Mouse (Mus musculus) hindbrain, postnatal 0 days (tissue): ENCODE measurements at regions not wholly inside any gene's neighbourhood (a gene's known extent, or its start where the extent isn't known, plus 50 kb on each side); places are given as distances from the start of the nearest gene placed in this dataset.
"Not testable (repeated sequence)": the region's sequence is repeated elsewhere in the genome, so short reads cannot be mapped to it uniquely, and the experiment has no call there.

ENCODE experiments used
- ATAC-seq: fragments of 200-750 bp; cut with Nextera tagmentation; 2 replicates; pipeline ENCODE4 v1.8.0; 2017; ENCODE audit warnings: mild to moderate bottlenecking, moderate TSS enrichment, moderate library complexity
- DNase-seq: peaks from one replicate; pipeline ENCODE4 v3.0.0-alpha.2; 2015; ENCODE audit warnings: low spot score
- H3K27ac ChIP-seq: fragments of 300-500 bp; sonication (generic); 2 replicates; pipeline ENCODE4 v1.5.1; 2014; ENCODE audit warnings: mild to moderate bottlenecking
- H3K27me3 ChIP-seq: fragments of 300-500 bp; sonication (generic); 2 replicates; pipeline ENCODE4 v1.6.1; 2014; ENCODE audit warnings: low read length, mixed read lengths; ENCODE audit not compliant: insufficient read depth
- H3K36me3 ChIP-seq: fragments of 300-500 bp; sonication (generic); 2 replicates; pipeline ENCODE4 v1.6.1; 2014; ENCODE audit warnings: low read length, mixed read lengths; ENCODE audit not compliant: insufficient read depth
- H3K4me1 ChIP-seq: fragments of 300-500 bp; sonication (generic); 2 replicates; pipeline ENCODE4 v1.6.1; 2014; ENCODE audit warnings: antibody characterized with exemption, low read length, mixed read lengths; ENCODE audit not compliant: insufficient read depth
- H3K4me2 ChIP-seq: fragments of 300-500 bp; sonication (generic); 2 replicates; pipeline ENCODE4 v1.6.1; 2014; ENCODE audit warnings: low read depth, mild to moderate bottlenecking, low read length, moderate library complexity, mixed read lengths
- H3K4me3 ChIP-seq: fragments of 300-500 bp; sonication (generic); 2 replicates; pipeline ENCODE4 v1.5.1; 2014; ENCODE audit warnings: low read length
- H3K9ac ChIP-seq: fragments of 300-500 bp; sonication (generic); replicated peaks from 2 replicates; pipeline ENCODE4 v1.6.1; 2014; ENCODE audit warnings: mild to moderate bottlenecking, low read length, moderate library complexity, mixed read lengths
- H3K9me3 ChIP-seq: fragments of 300-500 bp; sonication (generic); 2 replicates; pipeline ENCODE4 v1.6.1; 2016; ENCODE audit warnings: low read length, mixed read lengths
- CTCF ChIP-seq: IDR thresholded peaks from 2 replicates; pipeline ENCODE4 v1.5.1; 2016; ENCODE audit warnings: antibody characterized with exemption, control low read depth, low read depth
- WGBS: fragments of 180-500 bp; shearing (Covaris S2); extraction: QIAGEN DNeasy Blood & Tissue Kit; methylation state at CpG from one replicate; pipeline ENCODE4 v1.1.7; 2014; 5-methylcytosine and 5-hydroxymethylcytosine counted together

- no peak overlapping the region for H3K27ac ChIP-seq
- H3K4me3 ChIP-seq: no peak overlapping the region
- H3K4me2 ChIP-seq: no peak overlapping the region
- H3K9me3 ChIP-seq: no peaks in the 10 kb centered on the region
- WGBS: 55% methylated on average over 6 of the region's 6 CpGs
- no peak for TF ChIP-seq CTCF
- ATAC-seq (no peak), DNase-seq (no peak)
- no peaks in the 10 kb centered on the region for H3K4me1 ChIP-seq
- H3K9ac ChIP-seq: no peak overlapping the region
- H3K36me3 ChIP-seq: no peaks in the 10 kb centered on the region
- H3K27me3 ChIP-seq: no peaks in the 10 kb centered on the region
Observed at GRCm38 (mm10) chr13:103623319-103623718, 151.1 kb downstream of the Srek1 start.

DNA sequence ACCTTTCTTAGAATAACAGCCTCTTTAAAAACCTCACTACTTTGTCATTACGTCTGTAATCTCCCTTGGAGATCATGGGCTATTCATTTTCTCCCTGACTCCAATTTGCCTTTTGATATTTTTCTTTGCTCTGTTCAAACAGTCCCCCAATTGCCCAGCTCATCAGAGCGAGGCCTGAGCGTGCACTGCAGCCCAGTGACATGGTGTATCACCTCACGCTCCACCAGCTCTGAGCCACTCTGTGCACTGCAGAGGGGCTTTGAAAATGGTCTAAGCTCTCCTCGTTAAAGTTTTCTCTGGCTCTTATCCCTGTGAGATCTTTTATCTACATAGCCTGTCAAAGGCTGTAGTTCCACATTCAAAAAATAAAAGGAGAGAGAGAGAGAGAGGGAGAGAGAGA is 152.1 kb downstream of the Srek1 start:
- DNase-seq (no peak), ATAC-seq (peak; percentile 53; the same call in 1 of the 2 replicates)
- no peak for TF ChIP-seq CTCF
- Histone ChIP-seq H3K4me2 (no peak overlapping the region), H3K27ac (no peak overlapping the region), H3K27me3 (no peaks in the 10 kb centered on the region), H3K9me3 (no peaks in the 10 kb centered on the region), H3K4me1 (no peaks in the 10 kb centered on the region), H3K4me3 (no peak overlapping the region), H3K36me3 (no peaks in the 10 kb centered on the region), H3K9ac (no peak overlapping the region)
- 25% methylated on average over 5 of the region's 5 CpGs for WGBS

DNA sequence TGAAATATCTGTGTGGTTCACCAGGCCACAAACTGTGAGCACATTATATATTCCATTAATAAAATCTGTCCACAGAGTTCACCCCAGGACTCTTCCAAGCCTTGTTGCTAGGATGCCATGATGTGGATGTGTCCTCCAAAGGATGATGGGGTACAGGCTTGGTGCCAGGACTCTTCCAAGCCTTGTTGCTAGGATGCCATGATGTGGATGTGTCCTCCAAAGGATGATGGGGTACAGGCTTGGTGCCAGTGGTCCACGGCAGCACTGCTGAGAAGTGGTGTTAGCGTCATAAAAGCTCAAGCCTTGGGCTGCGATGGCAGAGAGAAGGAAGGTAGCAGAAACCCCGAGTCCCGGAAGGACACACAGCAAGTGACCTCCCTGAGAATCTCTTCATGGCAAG is 153.4 kb downstream of the Srek1 start:
- 59% methylated on average over 5 of the region's 5 CpGs for WGBS
- H3K4me2 ChIP-seq, H3K27me3 ChIP-seq, H3K9ac ChIP-seq, H3K36me3 ChIP-seq, H3K4me3 ChIP-seq, H3K27ac ChIP-seq, H3K9me3 ChIP-seq, H3K4me1 ChIP-seq: not testable (repeated sequence)
- DNase-seq: peak; percentile 48
- peak; percentile 81 for ATAC-seq

DNA sequence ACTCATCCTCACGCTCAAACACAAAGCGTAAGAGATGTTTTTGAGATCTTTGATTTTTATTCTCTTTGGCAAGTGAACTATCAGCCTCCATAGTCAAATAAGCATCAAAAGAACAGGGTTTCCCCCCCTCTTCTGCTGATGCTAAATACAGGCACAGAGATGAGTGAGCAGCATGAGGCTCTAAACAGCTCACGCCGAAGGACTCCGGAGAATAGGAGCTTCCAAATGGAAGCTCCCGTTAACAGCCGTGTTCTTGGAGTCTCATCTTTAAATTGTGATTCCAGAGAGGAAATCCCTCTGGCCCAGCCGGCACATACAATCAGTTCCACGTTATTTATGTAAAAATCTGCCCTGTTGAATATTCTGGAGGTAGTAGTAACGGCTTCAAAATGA is 161.1 kb downstream of the Srek1 start:
- WGBS: 62% methylated on average over 10 of the region's 10 CpGs
- no peak overlapping the region for H3K9ac ChIP-seq
- DNase-seq (peak; percentile 30), ATAC-seq (no peak)
- no peak overlapping the region for H3K4me2 ChIP-seq
- no peaks in the 10 kb centered on the region for H3K27me3 ChIP-seq
- H3K36me3 ChIP-seq: no peaks in the 10 kb centered on the region
- no peak for TF ChIP-seq CTCF
- no peak overlapping the region for H3K27ac ChIP-seq
- H3K4me3 ChIP-seq: no peak overlapping the region
- H3K9me3 ChIP-seq: no peaks in the 10 kb centered on the region
- H3K4me1 ChIP-seq: 0 out of 2 replicates have a peak, but pooled peaks cover 4% of the 10 kb centered on the region

DNA sequence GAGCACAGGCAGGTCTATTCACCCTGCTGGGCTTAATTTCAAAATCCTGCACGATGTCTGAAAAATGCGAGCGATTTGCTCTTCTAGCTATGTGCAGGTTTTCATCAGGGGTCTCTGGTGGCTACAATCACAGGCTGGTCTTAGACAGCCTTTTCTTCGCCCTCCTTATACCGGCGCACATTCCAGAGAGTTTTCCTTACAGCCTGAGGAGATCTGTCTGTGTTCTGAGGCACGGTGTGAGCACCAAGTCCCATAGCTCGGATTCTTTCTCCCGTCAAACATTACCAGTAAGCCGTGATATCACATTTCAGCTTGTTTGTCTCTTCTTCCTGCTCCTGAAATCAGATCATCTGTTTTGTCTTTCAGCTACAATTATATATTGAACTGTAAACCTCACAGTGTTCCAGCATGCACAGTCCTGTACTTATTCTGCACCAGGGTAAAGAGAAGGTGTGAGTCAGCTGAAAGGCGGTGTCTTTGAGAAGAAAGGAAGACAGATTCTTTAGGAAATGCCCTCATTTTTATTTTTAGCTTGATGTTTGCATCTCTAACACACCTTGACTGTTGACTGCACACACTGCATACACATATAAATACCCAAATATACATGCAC is 161.6 kb downstream of the Srek1 start:
- H3K4me3 ChIP-seq: no peak overlapping the region
- 55% methylated on average over 11 of the region's 11 CpGs for WGBS
- H3K36me3 ChIP-seq: no peaks in the 10 kb centered on the region
- DNase-seq (no peak), ATAC-seq (no peak)
- H3K27me3 ChIP-seq: no peaks in the 10 kb centered on the region
- H3K4me1 ChIP-seq: 0 out of 2 replicates have a peak, but pooled peaks cover 4% of the 10 kb centered on the region
- no peak overlapping the region for H3K9ac ChIP-seq
- no peak overlapping the region for H3K4me2 ChIP-seq
- 0 out of 2 replicates have a peak overlapping the region, but pooled peaks have one; percentile 3 for H3K27ac ChIP-seq
- H3K9me3 ChIP-seq: no peaks in the 10 kb centered on the region
- TF ChIP-seq CTCF: no peak

- Histone ChIP-seq H3K4me1 (no peaks in the 10 kb centered on the region), H3K27me3 (no peaks in the 10 kb centered on the region), H3K27ac (no peak overlapping the region), H3K4me3 (no peak overlapping the region), H3K4me2 (no peak overlapping the region), H3K9me3 (no peaks in the 10 kb centered on the region), H3K9ac (no peak overlapping the region), H3K36me3 (no peaks in the 10 kb centered on the region)
- DNase-seq: no peak
- ATAC-seq: no peak
- 92% methylated on average over 5 of the region's 5 CpGs for WGBS
- no peak for TF ChIP-seq CTCF
Observed at GRCm38 (mm10) chr13:103602302-103602701, 172.1 kb downstream of the Srek1 start.

DNA sequence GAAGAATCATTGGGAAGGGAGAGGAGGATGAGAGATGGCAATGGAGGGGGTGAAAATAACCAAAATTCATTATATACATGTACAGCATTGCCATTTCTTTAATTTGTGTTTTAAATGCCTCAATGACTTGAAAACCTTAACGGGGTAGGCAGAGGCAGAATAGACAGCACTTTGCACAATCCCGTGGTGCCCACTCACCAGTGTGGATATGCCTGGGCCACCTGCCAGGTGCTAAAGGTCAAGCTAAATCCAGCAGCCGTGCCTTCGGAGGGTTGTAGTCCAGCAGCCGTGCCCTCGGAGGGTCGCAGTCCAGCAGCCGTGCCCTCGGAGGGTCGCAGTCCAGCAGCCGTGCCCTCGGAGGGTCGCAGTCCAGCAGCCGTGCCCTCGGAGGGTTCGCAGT is 182.0 kb downstream of the Srek1 start:
- Histone ChIP-seq H3K27me3 (no peaks in the 10 kb centered on the region), H3K9me3 (no peaks in the 10 kb centered on the region), H3K4me3 (no peak overlapping the region), H3K27ac (no peak overlapping the region), H3K4me1 (no peaks in the 10 kb centered on the region), H3K36me3 (no peaks in the 10 kb centered on the region), H3K4me2 (no peak overlapping the region), H3K9ac (no peak overlapping the region)
- no peak for ATAC-seq
- no peak for DNase-seq
- TF ChIP-seq CTCF: no peak
- 81% methylated on average over 15 of the region's 16 CpGs for WGBS
